In the genomic region with DNA sequence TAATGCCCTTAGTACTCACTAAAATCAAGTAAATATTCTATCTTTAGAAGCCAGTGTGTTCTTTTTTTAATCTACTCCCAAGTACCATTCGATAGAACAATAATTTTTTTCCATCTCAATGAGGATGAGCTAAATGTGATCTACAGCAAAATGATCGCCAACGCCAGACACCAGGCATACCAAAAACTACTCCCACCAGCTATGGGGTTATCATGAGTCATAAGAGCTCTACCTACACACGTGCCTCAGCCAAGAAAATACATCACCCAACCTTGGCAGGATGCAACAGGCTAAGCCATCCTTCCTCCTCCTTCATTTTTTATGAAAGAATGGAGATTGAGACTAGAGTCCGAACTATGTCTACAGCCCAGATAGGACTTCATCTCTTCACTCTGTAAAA, we compare ENCODE assay signal across 17 mouse cellular contexts.
"Had no signal": no experiment of that assay in that cellular context is flagged by ENCODE, and none has a peak within 500 bp of the region (broad histone marks: within the 10 kb centered on the region; RNA-seq: fewer than 3 reads in every experiment).

No protein-coding gene starts in this region.

- ATAC-seq: hindbrain, postnatal 0 days; intestine, embryonic 15.5 days; intestine, postnatal 0 days had no signal

- DNase-seq: gastrocnemius, postnatal 14 days; gastrocnemius, postnatal 36 days; heart, adult 11 months; heart, adult 2 months; heart, postnatal 14 days; heart, postnatal 36 days; kidney, adult 18-20 months; kidney, adult 8-10 months; kidney, postnatal 10 days; kidney, postnatal 25 days; kidney, postnatal 4 days; layer of hippocampus, adult 9-11 months; liver; liver, embryonic 13.5 days had no signal
